Mouse (Mus musculus): Measurements from ENCODE around the gene Pramef17.
"Not testable (repeated sequence)": the region's sequence is repeated elsewhere in the genome, so short reads cannot be mapped to it uniquely, and the experiment has no call there.

Pramef17 gene

DNA sequence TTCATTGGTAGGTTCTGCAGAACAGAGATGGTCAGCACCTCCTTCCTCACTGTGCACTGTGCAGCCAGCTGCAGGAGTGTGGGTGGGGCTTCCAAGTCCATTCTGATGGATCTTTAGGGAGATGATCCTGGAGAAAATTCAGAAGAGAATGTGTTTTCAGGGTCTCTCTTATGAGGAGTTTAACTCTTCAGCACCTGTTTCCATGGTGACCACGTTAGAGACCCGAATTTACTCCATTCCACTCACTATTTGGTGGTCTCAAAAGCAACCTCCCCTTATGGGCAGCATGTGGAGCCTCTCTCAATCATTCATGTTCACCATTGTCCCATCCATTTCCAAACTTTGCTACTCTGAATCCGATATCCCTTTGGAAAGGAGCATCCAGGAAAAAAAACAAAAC is at the start of gene Pramef17:
Pramef17 (minus strand) TSS at position 101 of the 400 bp plus-strand sequence.
- not testable (repeated sequence) for DNase-seq

DNA sequence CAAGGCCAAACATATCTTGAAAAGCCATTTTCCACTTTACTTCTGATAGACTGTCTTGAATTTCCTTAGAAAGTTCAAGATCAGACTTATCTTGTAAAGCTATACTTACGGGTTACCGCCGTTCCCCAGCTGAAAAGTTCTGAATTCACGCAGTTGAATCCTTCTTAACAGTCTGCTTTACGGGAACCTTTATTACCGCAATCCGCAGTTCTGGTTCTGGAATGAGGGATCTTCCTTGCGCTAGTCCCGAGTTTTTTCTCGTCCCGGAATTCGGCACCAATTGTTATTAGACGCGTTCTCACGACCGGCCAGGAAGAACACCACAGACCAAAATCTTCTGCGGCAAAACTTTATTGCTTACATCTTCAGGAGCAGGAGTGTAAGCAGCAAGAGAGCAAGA is 6.0 kb downstream of the Pramef17 start:
- peak; percentile 48 for DNase-seq

DNA sequence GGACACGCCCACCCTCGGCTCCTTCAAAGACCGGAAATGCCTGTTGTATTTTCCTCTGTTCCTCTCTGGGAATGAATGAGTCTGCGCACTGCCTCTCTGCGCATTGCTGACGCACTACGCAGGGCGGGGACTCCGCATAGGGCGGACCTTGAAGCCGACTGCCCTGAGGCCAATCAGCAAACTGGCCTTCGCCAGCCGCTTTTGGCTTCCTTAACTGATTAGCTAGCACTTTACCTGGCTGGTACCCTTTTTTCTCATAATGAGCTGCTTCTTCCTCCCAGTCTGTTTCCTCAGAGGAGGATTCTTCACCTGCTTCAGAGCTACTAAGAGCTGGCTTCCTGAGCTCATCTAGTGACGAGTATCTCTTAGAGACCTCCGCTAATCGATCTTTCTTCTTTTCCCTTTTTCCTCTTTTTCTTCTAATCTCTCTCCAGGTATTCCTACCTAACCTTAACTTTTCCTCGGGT is 6.7 kb downstream of the Pramef17 start:
- peak; percentile 21 for DNase-seq

DNA sequence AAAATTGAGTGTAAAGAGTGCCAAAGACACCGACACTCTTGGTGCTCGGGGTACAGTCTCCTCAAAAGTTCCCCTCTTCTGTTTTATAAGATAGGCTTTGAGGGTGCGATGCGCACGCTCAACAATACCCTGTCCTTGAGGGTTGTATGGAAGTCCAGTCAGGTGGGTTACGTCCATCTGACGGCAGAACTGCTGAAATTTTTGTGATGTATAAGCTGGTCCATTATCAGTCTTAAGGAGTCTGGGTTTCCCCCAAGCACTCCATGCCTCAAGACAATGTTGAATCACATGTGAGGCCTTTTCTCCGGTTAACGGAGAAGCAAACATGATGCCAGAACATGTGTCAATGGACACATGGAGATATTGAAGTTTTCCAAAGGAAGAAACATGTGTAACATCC is 8.4 kb downstream of the Pramef17 start:
- peak; percentile 3 for DNase-seq

DNA sequence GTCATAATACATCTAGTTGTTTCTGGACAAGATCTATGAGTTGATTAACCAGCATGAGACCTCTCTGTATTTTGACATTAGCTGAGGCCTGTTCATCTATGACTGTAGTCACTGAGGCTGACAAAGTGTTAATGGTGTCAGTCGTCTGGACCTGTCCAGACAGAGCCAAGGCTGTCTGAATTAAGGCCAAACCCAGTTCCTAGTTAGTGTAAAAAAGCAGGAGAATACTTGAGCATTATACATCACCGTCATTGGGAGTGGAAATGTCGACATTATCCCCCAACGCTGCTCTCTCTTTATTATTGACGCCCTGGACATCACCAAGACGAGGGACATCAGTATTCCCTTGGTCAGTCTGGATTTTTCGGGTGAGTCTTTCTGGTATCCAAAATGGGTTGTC is 9.0 kb downstream of the Pramef17 start:
- DNase-seq: peak; percentile 0

DNA sequence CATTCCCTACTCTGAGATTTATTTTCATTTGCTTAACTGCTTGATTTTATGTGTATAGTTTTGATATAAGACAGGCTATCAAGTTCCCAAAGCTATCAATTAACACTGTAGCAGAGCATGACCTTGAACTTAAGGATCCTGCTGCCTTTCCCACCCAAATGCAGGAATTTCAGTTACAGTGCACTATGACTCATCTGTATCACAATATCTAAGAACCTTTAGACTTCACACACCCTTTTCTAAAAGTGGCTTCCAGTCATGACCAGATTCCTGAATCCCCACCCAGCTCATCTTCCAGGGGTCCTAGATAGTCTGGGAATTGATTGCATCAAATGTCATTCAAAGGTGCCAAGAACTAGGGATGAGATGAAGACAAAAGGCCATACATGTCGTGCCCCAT is 10.7 kb downstream of the Pramef17 start:
- not testable (repeated sequence) for DNase-seq

DNA sequence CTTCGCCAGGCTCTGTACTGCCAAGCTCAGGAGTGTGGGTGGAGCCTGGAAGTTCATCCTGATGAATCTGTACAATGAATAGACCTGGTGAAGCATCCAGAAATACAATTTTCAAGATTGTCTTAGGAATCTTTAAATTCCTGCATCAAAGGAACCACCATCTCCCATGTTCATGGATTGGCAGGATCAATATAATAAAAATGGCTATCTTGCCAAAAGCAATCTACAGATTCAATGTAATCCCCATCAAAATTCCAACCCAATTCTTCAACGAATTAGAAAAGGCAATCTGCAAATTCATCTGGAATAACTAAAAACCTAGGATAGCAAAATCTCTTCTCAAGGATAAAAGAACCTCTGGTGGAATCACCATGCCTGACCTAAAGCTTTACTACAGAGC is 27.3 kb downstream of the Pramef17 start, which contains the start of gene Gm13101:
Gm13101 (minus strand) TSS at position 101 of the 400 bp plus-strand sequence.
- not testable (repeated sequence) for DNase-seq

DNA sequence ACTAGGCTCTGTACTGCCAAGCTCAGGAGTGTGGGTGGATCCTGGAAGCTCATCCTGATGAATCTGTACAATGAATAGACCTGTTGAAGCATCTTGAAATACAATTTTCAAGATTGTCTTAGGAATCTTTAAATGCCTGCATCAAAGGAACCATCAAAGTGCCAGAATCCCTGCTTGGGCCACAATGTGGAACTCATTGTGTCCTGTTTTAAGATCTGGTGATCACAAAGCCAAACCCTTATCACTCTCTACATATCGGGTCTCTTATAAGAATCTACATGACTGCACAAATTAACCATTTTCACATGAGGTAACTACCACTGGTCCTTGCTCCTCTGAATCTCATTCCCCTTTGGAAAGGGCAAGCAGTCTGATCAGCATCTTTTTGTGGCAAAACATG is 43.3 kb downstream of the Pramef17 start, which contains the start of gene Pramef25:
Pramef25 (minus strand) TSS at position 101 of the 400 bp plus-strand sequence.
- DNase-seq: not testable (repeated sequence)

All from lung, postnatal 14 days (tissue).